Mouse (Mus musculus): ENCODE measurements at regions not wholly inside any gene's neighbourhood (a gene's known extent, or its start where the extent isn't known, plus 50 kb on each side); places are given as distances from the start of the nearest gene placed in this dataset.
A peak's percentile ranks its signal among the peaks of the same experiment; 100 is the strongest.

GRCm38 (mm10) chr9:41586966-41587570, 425.6 kb upstream of the Ubash3b start:
- no peak for ATAC-seq (ENCODE audit: insufficient number of reproducible peaks, low FRiP score)
- Histone ChIP-seq H3K27me3 (replicated peaks) (no peaks in the 10 kb centered on the region), H3K27ac (ENCODE audit: poor library complexity, severe bottlenecking) (no peak overlapping the region), H3K4me1 (replicated peaks) (peaks cover 30% of the 10 kb centered on the region), H3K4me3 (no peak overlapping the region), H3K4me2 (no peak overlapping the region), H3K9ac (no peak overlapping the region), H3K9me3 (replicated peaks) (no peaks in the 10 kb centered on the region), H3K36me3 (peaks cover 53% of the 10 kb centered on the region)
- WGBS, result 84% methylated on average over 4 of the region's 4 CpGs

GRCm38 (mm10) chr9:41586291-41586690, 424.8 kb upstream of the Ubash3b start:
- Histone ChIP-seq H3K4me2 (no peak overlapping the region), H3K4me1 (replicated peaks) (peaks cover 30% of the 10 kb centered on the region), H3K9ac (no peak overlapping the region), H3K27me3 (replicated peaks) (no peaks in the 10 kb centered on the region), H3K9me3 (replicated peaks) (no peaks in the 10 kb centered on the region), H3K27ac (ENCODE audit: poor library complexity, severe bottlenecking) (no peak overlapping the region), H3K4me3 (no peak overlapping the region), H3K36me3 (peaks cover 46% of the 10 kb centered on the region)
- ATAC-seq (ENCODE audit: insufficient number of reproducible peaks, low FRiP score), result no peak
- WGBS, result 84% methylated on average over 7 of the region's 7 CpGs

DNA sequence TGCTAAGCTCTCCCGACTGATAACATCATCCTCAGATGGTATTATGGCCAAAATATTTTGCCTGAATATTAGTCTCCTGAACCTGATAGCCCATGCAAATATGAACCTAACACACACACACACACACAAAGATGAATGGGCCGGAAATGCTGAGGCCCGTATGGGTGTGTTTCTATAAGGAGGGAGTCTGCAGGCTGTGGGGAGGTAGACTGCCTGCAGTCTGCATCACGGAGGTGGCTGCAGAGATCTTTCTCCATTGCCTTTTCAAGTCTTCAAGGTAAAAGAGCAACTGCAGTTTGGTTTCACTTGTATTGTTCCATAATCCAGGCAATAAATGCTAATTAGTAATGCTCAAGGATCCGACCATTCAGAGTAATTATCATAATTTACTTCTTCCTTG, 424.3 kb upstream of the Ubash3b start:
- Histone ChIP-seq H3K9me3 (replicated peaks) (no peaks in the 10 kb centered on the region), H3K4me3 (no peak overlapping the region), H3K27ac (ENCODE audit: poor library complexity, severe bottlenecking) (no peak overlapping the region), H3K9ac (no peak overlapping the region), H3K36me3 (peaks cover 41% of the 10 kb centered on the region), H3K27me3 (replicated peaks) (no peaks in the 10 kb centered on the region), H3K4me1 (replicated peaks) (peaks cover 30% of the 10 kb centered on the region), H3K4me2 (peak overlapping the region; percentile 24)
- WGBS, result 71% methylated on average over 5 of the region's 5 CpGs
- ATAC-seq (ENCODE audit: insufficient number of reproducible peaks, low FRiP score), result no peak

GRCm38 (mm10) chr9:41585012-41585411, 423.5 kb upstream of the Ubash3b start:
- no peaks in the 10 kb centered on the region for H3K27me3 ChIP-seq (replicated peaks)
- no peak overlapping the region for H3K9ac ChIP-seq
- no peak overlapping the region for H3K4me3 ChIP-seq
- 61% methylated on average over 7 of the region's 7 CpGs for WGBS
- H3K36me3 ChIP-seq, result peaks cover 33% of the 10 kb centered on the region
- H3K4me1 ChIP-seq (replicated peaks), result peaks cover 30% of the 10 kb centered on the region
- H3K9me3 ChIP-seq (replicated peaks), result no peaks in the 10 kb centered on the region
- no peak for ATAC-seq (ENCODE audit: insufficient number of reproducible peaks, low FRiP score)
- H3K27ac ChIP-seq (ENCODE audit: poor library complexity, severe bottlenecking), result no peak overlapping the region
- H3K4me2 ChIP-seq, result no peak overlapping the region

- peak overlapping the region; percentile 62 for H3K4me2 ChIP-seq
- H3K4me1 ChIP-seq (replicated peaks), result peaks cover 27% of the 10 kb centered on the region
- 41% methylated on average over 8 of the region's 8 CpGs for WGBS
- H3K4me3 ChIP-seq, result peak overlapping the region; percentile 43
- peak overlapping the region; percentile 68 for H3K9ac ChIP-seq
- H3K27me3 ChIP-seq (replicated peaks), result no peaks in the 10 kb centered on the region
- H3K36me3 ChIP-seq, result peaks cover 24% of the 10 kb centered on the region
- H3K27ac ChIP-seq (ENCODE audit: poor library complexity, severe bottlenecking), result peak overlapping the region; percentile 65
- H3K9me3 ChIP-seq (replicated peaks), result no peaks in the 10 kb centered on the region
- ATAC-seq (ENCODE audit: insufficient number of reproducible peaks, low FRiP score), result no peak
These were observed 422.3 kb upstream of the Ubash3b start for GRCm38 (mm10) chr9:41583711-41584329.

GRCm38 (mm10) chr9:41583276-41583675, 421.8 kb upstream of the Ubash3b start:
- peak overlapping the region; percentile 62 for H3K4me2 ChIP-seq
- peaks cover 27% of the 10 kb centered on the region for H3K4me1 ChIP-seq (replicated peaks)
- peak overlapping the region; percentile 43 for H3K4me3 ChIP-seq
- peak overlapping the region; percentile 68 for H3K9ac ChIP-seq
- H3K27ac ChIP-seq (ENCODE audit: poor library complexity, severe bottlenecking), result peak overlapping the region; percentile 65
- ATAC-seq (ENCODE audit: insufficient number of reproducible peaks, low FRiP score), result no peak
- H3K27me3 ChIP-seq (replicated peaks), result no peaks in the 10 kb centered on the region
- H3K36me3 ChIP-seq, result peaks cover 19% of the 10 kb centered on the region
- 59% methylated on average over 8 of the region's 8 CpGs for WGBS
- no peaks in the 10 kb centered on the region for H3K9me3 ChIP-seq (replicated peaks)

- Histone ChIP-seq H3K27ac (ENCODE audit: poor library complexity, severe bottlenecking) (peak overlapping the region; percentile 65), H3K4me3 (peak overlapping the region; percentile 43), H3K27me3 (replicated peaks) (no peaks in the 10 kb centered on the region), H3K4me1 (replicated peaks) (peaks cover 30% of the 10 kb centered on the region), H3K9ac (peak overlapping the region; percentile 68), H3K9me3 (replicated peaks) (no peaks in the 10 kb centered on the region), H3K36me3 (peaks cover 17% of the 10 kb centered on the region), H3K4me2 (peak overlapping the region; percentile 62)
- ATAC-seq (ENCODE audit: insufficient number of reproducible peaks, low FRiP score), result no peak
- WGBS, result 45% methylated on average over 5 of the region's 5 CpGs
These were observed 421.3 kb upstream of the Ubash3b start for GRCm38 (mm10) chr9:41582711-41583236.

GRCm38 (mm10) chr9:41582171-41582570, 420.7 kb upstream of the Ubash3b start:
- Histone ChIP-seq H3K9ac (peak overlapping the region; percentile 78), H3K4me2 (peak overlapping the region; percentile 76), H3K4me1 (replicated peaks) (peaks cover 30% of the 10 kb centered on the region), H3K36me3 (peaks cover 14% of the 10 kb centered on the region), H3K27ac (ENCODE audit: poor library complexity, severe bottlenecking) (peak overlapping the region; percentile 78), H3K27me3 (replicated peaks) (no peaks in the 10 kb centered on the region), H3K4me3 (peak overlapping the region; percentile 85), H3K9me3 (replicated peaks) (no peaks in the 10 kb centered on the region)
- ATAC-seq (ENCODE audit: insufficient number of reproducible peaks, low FRiP score), result no peak
- 39% methylated on average over 8 of the region's 8 CpGs for WGBS

GRCm38 (mm10) chr9:41581741-41582140, 420.2 kb upstream of the Ubash3b start:
- Histone ChIP-seq H3K4me2 (peak overlapping the region; percentile 76), H3K4me1 (replicated peaks) (peaks cover 30% of the 10 kb centered on the region), H3K4me3 (peak overlapping the region; percentile 85), H3K27me3 (replicated peaks) (no peaks in the 10 kb centered on the region), H3K9ac (peak overlapping the region; percentile 78), H3K36me3 (peaks cover 10% of the 10 kb centered on the region), H3K27ac (ENCODE audit: poor library complexity, severe bottlenecking) (peak overlapping the region; percentile 78), H3K9me3 (replicated peaks) (no peaks in the 10 kb centered on the region)
- no peak for ATAC-seq (ENCODE audit: insufficient number of reproducible peaks, low FRiP score)
- WGBS, result 20% methylated on average over 9 of the region's 9 CpGs

DNA sequence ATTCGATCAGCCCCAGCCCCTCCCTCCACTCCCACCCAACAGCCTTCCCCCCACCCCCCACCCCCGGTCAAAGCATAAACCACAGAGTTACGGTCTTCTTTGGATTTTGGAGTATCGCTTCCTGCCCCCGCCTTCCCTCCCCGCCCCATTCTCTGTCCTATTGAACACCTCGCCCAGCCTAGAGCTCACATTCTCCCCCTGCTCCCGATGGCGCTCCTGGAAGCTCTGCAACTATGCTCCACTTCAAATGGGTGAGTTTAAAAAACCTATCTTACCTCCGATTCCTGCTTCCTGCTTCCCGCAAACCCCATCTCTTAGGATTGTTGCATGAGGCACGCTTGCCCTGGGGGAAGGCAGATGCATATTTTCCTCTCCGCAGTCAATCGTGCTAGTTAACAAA, 419.7 kb upstream of the Ubash3b start:
- WGBS, result 2% methylated on average over 14 of the region's 14 CpGs
- peaks cover 27% of the 10 kb centered on the region for H3K4me1 ChIP-seq (replicated peaks)
- ATAC-seq (ENCODE audit: insufficient number of reproducible peaks, low FRiP score), result 0 out of 2 replicates have a peak, but pooled peaks have one; percentile 46

GRCm38 (mm10) chr9:41580611-41581041, 419.1 kb upstream of the Ubash3b start:
- 0% methylated on average over 13 of the region's 13 CpGs for whole genome bisulfite sequencing
- no peaks in the 10 kb centered on the region for H3K27me3 ChIP-seq (replicated peaks)
- ATAC-seq (ENCODE audit: insufficient number of reproducible peaks, low FRiP score), result peak; percentile 49; the same call in 1 of the 2 replicates
- H3K27ac ChIP-seq (ENCODE audit: poor library complexity, severe bottlenecking), result peak overlapping the region; percentile 82
- H3K4me3 ChIP-seq, result peak overlapping the region; percentile 85
- peaks cover under 1% of the 10 kb centered on the region; the same call in 1 of the 2 replicates for H3K36me3 ChIP-seq
- peak overlapping the region; percentile 76 for H3K4me2 ChIP-seq
- no peaks in the 10 kb centered on the region for H3K9me3 ChIP-seq (replicated peaks)
- peak overlapping the region; percentile 88 for H3K9ac ChIP-seq
- peaks cover 28% of the 10 kb centered on the region for H3K4me1 ChIP-seq (replicated peaks)

More for the DNA sequence above, 419.7 kb upstream of the Ubash3b start:
- Histone ChIP-seq H3K36me3 (peaks cover 4% of the 10 kb centered on the region; the same call in 1 of the 2 replicates), H3K4me2 (peak overlapping the region; percentile 76), H3K4me3 (peak overlapping the region; percentile 85), H3K9me3 (replicated peaks) (no peaks in the 10 kb centered on the region), H3K27me3 (replicated peaks) (no peaks in the 10 kb centered on the region), H3K9ac (peak overlapping the region; percentile 88), H3K27ac (ENCODE audit: poor library complexity, severe bottlenecking) (peak overlapping the region; percentile 82)
